Mouse (Mus musculus) activated CD4-positive, CD25-positive, alpha-beta regulatory T cell, adult 4 months (primary cell): ENCODE results near the gene Ccdc57. TPM values are rescaled to one million over a fixed set of nuclear protein-coding genes. Genes with fewer than 3 reads are reported as not detected.
"Not testable (repeated sequence)": the region's sequence is repeated elsewhere in the genome, so short reads cannot be mapped to it uniquely, and the experiment has no call there.

Experiments
- ATAC-seq: one replicate; pipeline ENCODE4 v1.8.0; 2017
- polyA plus RNA-seq, 2 experiments: library from polyadenylated mRNA; unstranded; fragments of 100-300 nt; shearing (Covaris generic); gene quantifications; one replicate each; pipeline ENCODE4 v1.2.1; 2017

The Ccdc57 gene
- polyA plus RNA-seq, 2 experiments from 2014 or later: 0.41 to 0.46 TPM

DNA sequence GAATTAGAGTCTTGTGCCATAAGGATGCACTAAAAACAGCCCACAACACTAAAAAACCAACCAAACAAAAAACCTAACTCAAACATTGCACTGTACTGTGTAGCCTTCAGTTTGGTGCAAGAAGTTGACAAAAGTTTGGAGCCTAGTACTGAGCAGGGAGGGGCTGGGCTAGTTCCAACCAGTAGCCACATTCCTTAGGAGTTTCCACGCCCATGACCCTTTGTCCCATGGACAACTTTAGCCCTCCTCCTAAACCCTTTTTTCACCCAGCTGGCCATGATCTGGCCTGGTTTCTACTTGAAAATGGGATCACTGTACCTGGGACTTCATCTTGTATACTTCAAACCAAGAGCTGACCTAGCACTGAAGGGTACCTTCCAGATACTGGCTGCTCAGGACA is 81.5 kb downstream of the Ccdc57 start:
- ATAC-seq: no peak

GRCm38 (mm10) chr11:120850331-120851030 is 82.2 kb downstream of the Ccdc57 start:
- peak; percentile 84 for ATAC-seq

DNA sequence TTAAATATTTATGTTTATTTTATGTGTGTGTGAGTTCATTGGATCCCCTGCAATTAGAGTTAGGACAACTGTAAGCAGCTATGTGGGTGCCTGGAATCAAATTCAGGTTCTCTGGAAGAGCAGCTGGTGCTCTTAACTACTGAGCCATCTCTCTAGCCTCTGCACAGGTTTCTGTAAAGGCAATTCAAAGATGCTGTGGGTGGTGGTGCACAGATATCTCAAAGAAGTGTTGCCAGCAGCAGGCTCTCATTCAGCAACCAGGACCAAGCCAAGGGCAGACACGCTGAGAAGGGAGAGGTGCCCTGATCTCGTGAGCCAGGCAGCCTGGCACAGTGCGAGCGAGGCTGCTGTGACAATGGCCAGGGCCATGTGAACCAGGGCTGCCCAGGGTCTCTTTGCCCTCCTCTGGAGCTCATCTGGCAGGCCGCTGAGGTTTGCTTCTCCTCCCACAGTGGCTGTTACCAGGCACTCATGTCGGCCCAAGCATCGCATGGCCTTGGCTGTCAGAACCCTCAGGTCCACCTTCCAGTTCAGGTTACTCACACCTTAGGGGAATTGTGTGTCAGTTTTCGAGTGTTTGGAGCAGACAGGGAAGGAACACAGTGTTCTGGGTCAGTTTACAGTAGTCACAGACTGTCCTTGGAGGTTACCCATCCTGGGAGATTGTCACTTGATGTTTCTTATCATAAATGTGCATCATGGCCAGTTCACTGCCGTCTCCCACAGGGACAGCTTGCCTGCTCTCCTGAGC is 85.8 kb downstream of the Ccdc57 start:
- ATAC-seq: no peak

- no peak for ATAC-seq
Observed at GRCm38 (mm10) chr11:120844329-120844728, 88.3 kb downstream of the Ccdc57 start.

DNA sequence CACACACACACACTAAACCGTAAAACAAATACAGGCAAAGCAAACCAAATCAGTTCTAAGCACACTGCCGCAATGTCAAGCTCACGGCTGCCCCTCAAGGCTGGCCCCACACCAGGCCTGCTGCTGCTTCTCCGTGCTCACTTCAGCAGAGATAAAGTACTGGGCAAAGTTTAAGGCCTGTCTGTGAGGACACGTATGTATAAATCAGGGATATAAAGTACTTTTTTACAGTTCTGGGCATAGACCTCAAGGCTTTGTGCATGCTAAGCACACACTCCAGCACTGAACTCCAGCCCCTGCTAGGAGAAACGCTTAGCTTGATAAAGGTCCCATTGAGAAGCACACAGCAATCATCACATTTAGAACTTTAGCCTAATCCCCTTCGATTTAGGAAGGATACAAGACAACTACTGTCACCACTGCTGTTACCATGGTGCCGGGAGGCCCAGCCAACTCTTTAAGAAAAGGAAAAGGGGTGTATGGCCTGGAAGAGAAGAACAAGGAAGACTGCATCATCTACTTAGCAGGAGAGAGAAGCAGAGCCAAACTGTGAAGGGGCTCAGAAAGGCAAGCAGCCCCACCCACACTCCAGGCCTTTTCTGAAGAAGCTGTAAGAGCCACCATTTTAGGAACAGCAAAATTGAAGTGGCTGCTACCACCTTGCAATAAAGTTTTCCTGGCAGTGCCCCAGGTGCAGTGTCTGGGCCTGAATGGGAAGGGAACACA is 99.0 kb downstream of the Ccdc57 start:
- no peak for ATAC-seq

DNA sequence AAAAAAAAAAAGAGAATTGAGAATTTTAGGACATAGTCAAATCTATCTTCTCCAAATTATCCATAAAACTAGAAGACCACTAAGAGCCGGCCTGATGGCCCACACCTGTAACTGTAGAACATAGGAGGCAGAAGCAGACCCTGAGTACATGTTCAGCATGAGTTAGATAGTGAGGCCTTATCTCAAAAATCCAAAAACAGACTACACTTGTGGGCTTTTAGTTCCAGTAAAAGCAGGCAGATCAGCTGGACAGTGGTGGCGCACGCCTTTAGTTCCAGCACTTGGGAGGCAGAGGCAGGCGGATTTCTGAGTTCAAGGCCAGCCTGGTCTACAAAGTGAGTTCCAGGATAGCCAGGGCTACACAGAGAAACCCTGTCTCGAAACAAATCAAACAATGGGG is 99.7 kb downstream of the Ccdc57 start:
- ATAC-seq: not testable (repeated sequence)

DNA sequence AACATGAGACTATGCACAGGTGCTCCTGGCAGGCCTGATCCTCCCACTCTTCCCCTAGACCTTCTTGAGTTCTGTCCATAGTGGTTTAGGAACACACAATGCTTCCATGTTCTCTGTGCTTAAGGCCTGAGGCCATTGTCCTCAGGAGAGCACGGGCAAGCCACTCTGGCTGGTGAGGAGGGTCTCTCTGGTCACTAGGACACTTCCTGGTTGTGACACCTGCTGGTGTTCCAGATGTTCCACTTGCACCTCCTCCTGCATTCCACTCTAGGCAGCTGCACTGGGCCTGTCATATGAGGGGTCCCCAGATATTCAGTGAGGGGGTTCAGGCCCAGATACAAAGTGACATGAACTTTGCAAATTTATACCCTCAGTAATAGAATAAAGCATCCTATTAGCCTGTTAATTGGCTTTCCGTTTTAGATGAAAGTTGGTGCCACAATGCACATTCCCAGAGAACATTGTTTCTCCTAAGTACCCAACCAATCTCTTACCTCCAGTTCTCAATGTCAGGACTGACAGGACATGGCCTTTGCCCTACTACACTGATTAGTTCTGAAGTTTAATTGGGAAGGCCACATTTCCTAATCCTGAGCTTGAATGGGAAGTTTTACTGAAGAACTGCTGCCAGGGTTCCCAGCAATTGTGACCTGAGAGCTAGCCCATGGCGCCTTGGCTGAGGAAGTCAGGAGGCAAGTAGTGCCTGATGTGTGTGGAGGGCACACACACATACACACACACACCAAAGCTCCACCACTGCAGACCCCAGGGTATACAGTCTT is 100.8 kb downstream of the Ccdc57 start:
- no peak for ATAC-seq

DNA sequence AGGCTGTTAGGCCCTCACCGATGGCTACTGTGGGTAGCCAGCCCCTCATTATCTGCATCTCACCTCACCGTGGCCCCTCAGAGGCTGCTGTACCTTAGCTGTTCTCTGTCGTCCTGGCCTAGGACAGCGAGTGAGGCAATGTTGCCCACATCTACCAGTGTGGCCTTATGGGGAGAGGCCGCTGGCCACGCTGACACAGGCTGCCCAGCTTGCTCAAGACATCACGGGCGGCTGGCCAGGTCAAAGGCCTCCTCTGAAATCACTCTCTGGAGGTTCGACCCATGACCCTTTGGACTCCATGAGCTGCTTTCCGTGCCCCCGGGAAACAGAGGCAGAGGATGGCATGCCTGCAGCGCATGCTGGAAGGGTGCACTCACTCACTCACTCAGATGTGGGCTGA is 102.0 kb downstream of the Ccdc57 start:
- ATAC-seq: no peak

DNA sequence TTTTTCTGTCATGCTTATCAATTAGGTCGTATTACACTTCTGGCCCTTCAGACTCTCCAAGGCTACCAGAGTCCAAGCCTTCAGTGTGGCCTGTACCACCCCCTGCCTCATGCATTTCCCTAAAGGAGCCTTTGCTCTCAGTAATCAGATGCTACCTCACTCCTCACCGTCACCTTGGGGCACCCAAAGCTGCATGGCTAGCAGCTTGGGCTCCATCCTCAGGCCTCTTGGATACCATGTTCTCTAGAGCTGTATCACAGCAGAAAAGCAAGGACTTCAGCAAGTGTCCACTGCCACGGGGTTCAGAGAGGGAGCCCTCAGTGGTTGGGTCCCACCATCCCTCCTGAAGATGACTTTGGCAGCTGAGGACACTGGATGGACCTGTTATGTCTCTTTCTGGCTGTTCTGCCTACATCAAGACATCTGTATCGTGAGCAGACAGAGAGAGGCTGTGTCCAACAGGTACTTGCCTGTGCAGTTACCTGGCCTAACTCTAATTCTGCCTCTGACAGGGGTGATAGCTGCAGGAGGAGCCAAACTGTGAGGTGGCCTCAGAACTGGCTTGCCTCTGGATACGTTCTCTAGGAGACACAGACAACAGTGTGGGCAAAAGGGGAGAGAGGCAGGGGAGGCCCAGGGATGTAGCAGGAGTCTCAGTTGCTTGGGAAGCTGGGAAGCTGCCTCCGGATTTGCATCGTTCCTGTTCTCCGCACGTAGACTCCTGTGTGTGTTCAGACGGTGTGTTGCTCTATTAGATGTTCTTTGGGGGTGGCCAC is 102.7 kb downstream of the Ccdc57 start:
- ATAC-seq: no peak

DNA sequence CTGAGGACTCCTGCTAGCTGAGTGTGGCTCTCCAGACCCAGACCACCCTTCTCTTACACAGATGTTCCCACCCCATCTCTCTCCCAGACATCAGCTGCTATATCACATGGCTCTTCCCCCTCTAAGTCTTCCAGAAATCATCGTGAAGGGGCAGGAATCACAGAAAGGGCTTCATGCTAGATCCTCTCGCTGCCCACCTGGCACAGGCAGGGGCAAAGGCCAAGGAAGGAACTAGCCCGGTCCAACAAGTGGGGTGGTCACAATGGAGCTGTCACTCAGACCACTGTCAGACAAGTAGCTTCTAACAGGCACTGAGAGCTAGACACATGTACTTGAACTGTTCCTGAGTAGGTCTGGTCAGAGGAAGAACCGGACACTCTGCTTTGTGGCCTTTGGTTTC is 104.3 kb downstream of the Ccdc57 start:
- no peak for ATAC-seq

DNA sequence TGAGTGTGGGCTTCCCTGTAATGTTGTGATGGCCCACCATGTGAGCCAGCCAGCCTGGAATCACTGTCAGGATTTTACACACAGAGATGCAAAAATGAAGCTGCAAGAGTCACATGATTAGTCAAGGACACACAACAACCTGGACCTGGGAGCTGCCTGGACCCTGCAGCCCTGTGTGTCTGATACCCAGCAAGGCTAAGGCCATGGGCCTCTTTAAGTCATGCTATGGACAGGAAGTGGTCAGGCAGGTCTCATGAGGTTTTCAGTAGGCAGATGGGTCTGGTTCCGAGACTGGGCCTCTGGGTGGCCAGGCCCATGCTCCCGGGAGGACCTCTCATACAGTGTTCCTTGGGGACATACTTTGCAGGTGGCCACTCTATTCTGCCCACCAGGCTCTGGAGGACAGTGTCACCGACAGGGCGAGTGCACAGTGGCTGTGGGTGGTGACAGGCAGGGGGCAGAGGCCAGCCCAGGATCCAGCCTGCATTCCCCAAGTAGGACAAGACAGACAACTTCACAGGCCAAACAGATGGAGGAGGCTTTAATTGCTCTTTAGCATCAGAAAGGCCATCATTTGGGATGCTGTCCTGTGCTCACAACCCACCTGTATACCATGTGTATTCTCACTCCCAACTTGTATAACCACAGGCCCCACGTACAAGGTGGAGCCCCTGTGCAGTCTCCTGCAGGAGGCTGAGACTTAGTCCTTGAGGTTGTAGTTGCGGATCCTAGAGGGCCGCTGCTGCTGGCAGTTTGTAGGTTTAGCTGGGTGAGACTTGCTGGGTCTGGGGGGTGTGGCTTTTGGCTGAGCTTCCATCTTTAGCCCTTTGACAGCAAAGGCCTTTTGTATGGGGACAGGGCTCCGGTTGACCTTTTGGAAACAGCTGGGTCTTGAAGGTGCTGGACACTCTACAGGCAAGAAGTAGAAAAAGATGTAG is 106.4 kb downstream of the Ccdc57 start:
- no peak for ATAC-seq

DNA sequence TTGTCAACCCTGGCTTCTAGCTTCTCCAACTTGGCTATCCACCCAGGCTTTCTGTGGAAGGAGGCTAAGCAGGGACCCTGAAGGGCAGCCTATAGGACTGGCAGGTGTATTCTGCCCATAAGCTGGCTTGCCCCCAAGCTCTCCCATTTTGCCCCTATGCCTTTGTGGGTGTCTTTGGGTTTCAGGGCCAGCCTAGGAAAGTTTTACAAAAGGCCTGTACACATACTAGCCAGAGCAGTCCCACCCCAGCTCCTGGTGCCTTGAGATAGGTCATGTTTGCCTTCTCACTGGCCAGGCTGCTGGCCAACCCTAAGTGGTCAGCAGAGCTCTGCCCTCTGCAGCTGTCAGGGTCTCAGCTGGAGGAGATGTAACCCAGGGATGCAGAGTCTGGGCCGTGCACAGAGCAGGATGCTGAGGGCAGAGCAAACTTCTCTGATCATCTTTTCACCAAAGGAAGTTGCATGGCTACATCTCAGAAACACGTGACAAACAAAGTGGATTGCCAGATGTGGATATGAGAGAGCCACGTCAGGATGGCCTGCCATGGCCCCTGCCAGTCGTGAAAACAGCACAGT is 107.3 kb downstream of the Ccdc57 start:
- no peak for ATAC-seq

GRCm38 (mm10) chr11:120824787-120825288 is 107.8 kb downstream of the Ccdc57 start:
- no peak for ATAC-seq

- ATAC-seq: peak; percentile 76
Observed at GRCm38 (mm10) chr11:120823956-120824786, 108.5 kb downstream of the Ccdc57 start, which contains the start of gene Fasn. TSS of gene Fasn (minus strand) at chr11:120824547.

GRCm38 (mm10) chr11:120823551-120823947 is 109.1 kb downstream of the Ccdc57 start:
- ATAC-seq: peak; percentile 25

GRCm38 (mm10) chr11:120822831-120823550 is 109.7 kb downstream of the Ccdc57 start:
- no peak for ATAC-seq

GRCm38 (mm10) chr11:120822321-120822720 is 110.4 kb downstream of the Ccdc57 start:
- no peak for ATAC-seq
